Mouse (Mus musculus): ENCODE measurements around the gene Mea1. TPM values are rescaled to one million over a fixed set of nuclear protein-coding genes. Genes with fewer than 3 reads are reported as not detected.

Mea1 gene
- polyA plus RNA-seq, 1 experiment from 2014 or later: 132 TPM

- Histone ChIP-seq H3K4me1 (ENCODE audit: control insufficient read depth, insufficient read depth, low read length) (peaks cover 23% of the 10 kb centered on the region), H3K36me3 (ENCODE audit: control insufficient read depth, insufficient read depth, low read length) (peaks cover 53% of the 10 kb centered on the region), H3K9ac (ENCODE audit: low read depth, low read length) (peak overlapping the region; percentile 78), H3K4me3 (ENCODE audit: low read depth, low read length) (peak overlapping the region; percentile 82), H3K4me2 (ENCODE audit: low read depth, low read length) (peak overlapping the region; percentile 88), H3K9me3 (ENCODE audit: control insufficient read depth, low read length) (no peaks in the 10 kb centered on the region), H3K27me3 (replicated peaks; ENCODE audit: control insufficient read depth, insufficient read depth, low read length) (no peaks in the 10 kb centered on the region), H3K27ac (replicated peaks; ENCODE audit: low read depth, low read length) (0 out of 2 replicates have a peak overlapping the region, but pooled peaks have one; percentile 16)
- ATAC-seq (ENCODE audit: low read depth): no peak
- DNase-seq (ENCODE audit: low spot score): peak; percentile 51
- 31% methylated on average over 9 of the region's 9 CpGs for WGBS
These were observed 318 bp downstream of the Mea1 start for GRCm38 (mm10) chr17:46678911-46679310.

- Histone ChIP-seq H3K9me3 (ENCODE audit: control insufficient read depth, low read length) (no peaks in the 10 kb centered on the region), H3K4me2 (ENCODE audit: low read depth, low read length) (peak overlapping the region; percentile 88), H3K9ac (ENCODE audit: low read depth, low read length) (peak overlapping the region; percentile 78), H3K4me3 (ENCODE audit: low read depth, low read length) (peak overlapping the region; percentile 82), H3K4me1 (ENCODE audit: control insufficient read depth, insufficient read depth, low read length) (peaks cover 17% of the 10 kb centered on the region), H3K27me3 (replicated peaks; ENCODE audit: control insufficient read depth, insufficient read depth, low read length) (no peaks in the 10 kb centered on the region), H3K27ac (replicated peaks; ENCODE audit: low read depth, low read length) (peak overlapping the region; percentile 87), H3K36me3 (ENCODE audit: control insufficient read depth, insufficient read depth, low read length) (peaks cover 59% of the 10 kb centered on the region)
- DNase-seq (ENCODE audit: low spot score) (peak; percentile 66), ATAC-seq (ENCODE audit: low read depth) (peak; percentile 24)
- WGBS: under 1% methylated on average over 34 of the region's 34 CpGs
These were observed 1.5 kb downstream of the Mea1 start for GRCm38 (mm10) chr17:46679843-46680759.

- no peaks in the 10 kb centered on the region for H3K9me3 ChIP-seq (ENCODE audit: control insufficient read depth, low read length)
- H3K9ac ChIP-seq (ENCODE audit: low read depth, low read length): peak within 1 kb of the TSS; percentile 78
- H3K27me3 ChIP-seq (replicated peaks; ENCODE audit: control insufficient read depth, insufficient read depth, low read length): no peaks in the 10 kb centered on the region
- H3K27ac ChIP-seq (replicated peaks; ENCODE audit: low read depth, low read length): peak within 1 kb of the TSS; percentile 87
- ATAC-seq (ENCODE audit: low read depth) (peak; percentile 98), DNase-seq (ENCODE audit: low spot score) (peak; percentile 99)
- peaks cover 59% of the 10 kb centered on the region for H3K36me3 ChIP-seq (ENCODE audit: control insufficient read depth, insufficient read depth, low read length)
- H3K4me1 ChIP-seq (ENCODE audit: control insufficient read depth, insufficient read depth, low read length): peaks cover 17% of the 10 kb centered on the region
- peak within 1 kb of the TSS; percentile 82 for H3K4me3 ChIP-seq (ENCODE audit: low read depth, low read length)
- under 1% methylated on average over 44 of the region's 49 CpGs for WGBS
- peak within 1 kb of the TSS; percentile 88 for H3K4me2 ChIP-seq (ENCODE audit: low read depth, low read length)
These were observed 2.3 kb downstream of the Mea1 start, which contains the start of gene Klhdc3 for GRCm38 (mm10) chr17:46680760-46681373. Gene Klhdc3, minus strand, starts transcription at chr17:46680914.

- Histone ChIP-seq H3K27me3 (replicated peaks; ENCODE audit: control insufficient read depth, insufficient read depth, low read length) (no peaks in the 10 kb centered on the region), H3K27ac (replicated peaks; ENCODE audit: low read depth, low read length) (peak overlapping the region; percentile 64), H3K4me2 (ENCODE audit: low read depth, low read length) (peak overlapping the region; percentile 88), H3K4me1 (ENCODE audit: control insufficient read depth, insufficient read depth, low read length) (peaks cover 17% of the 10 kb centered on the region), H3K36me3 (ENCODE audit: control insufficient read depth, insufficient read depth, low read length) (peaks cover 59% of the 10 kb centered on the region), H3K9ac (ENCODE audit: low read depth, low read length) (peak overlapping the region; percentile 78), H3K9me3 (ENCODE audit: control insufficient read depth, low read length) (no peaks in the 10 kb centered on the region), H3K4me3 (ENCODE audit: low read depth, low read length) (peak overlapping the region; percentile 82)
- no peak for ATAC-seq (ENCODE audit: low read depth)
- no peak for DNase-seq (ENCODE audit: low spot score)
- WGBS: 17% methylated on average over 12 of the region's 12 CpGs
These were observed 3.0 kb downstream of the Mea1 start for GRCm38 (mm10) chr17:46681466-46682118.

GRCm38 (mm10) chr17:46682654-46683389, 4.2 kb downstream of the Mea1 start:
- Histone ChIP-seq H3K36me3 (ENCODE audit: control insufficient read depth, insufficient read depth, low read length) (peaks cover 59% of the 10 kb centered on the region), H3K4me3 (ENCODE audit: low read depth, low read length) (no peak overlapping the region), H3K9me3 (ENCODE audit: control insufficient read depth, low read length) (no peaks in the 10 kb centered on the region), H3K4me1 (ENCODE audit: control insufficient read depth, insufficient read depth, low read length) (peaks cover 17% of the 10 kb centered on the region), H3K4me2 (ENCODE audit: low read depth, low read length) (no peak overlapping the region), H3K27me3 (replicated peaks; ENCODE audit: control insufficient read depth, insufficient read depth, low read length) (no peaks in the 10 kb centered on the region), H3K9ac (ENCODE audit: low read depth, low read length) (no peak overlapping the region), H3K27ac (replicated peaks; ENCODE audit: low read depth, low read length) (no peak overlapping the region)
- DNase-seq (ENCODE audit: low spot score): no peak
- no peak for ATAC-seq (ENCODE audit: low read depth)
- WGBS: 88% methylated on average over 15 of the region's 16 CpGs

GRCm38 (mm10) chr17:46685913-46686312, 7.3 kb downstream of the Mea1 start:
- no peaks in the 10 kb centered on the region for H3K27me3 ChIP-seq (replicated peaks; ENCODE audit: control insufficient read depth, insufficient read depth, low read length)
- H3K4me3 ChIP-seq (ENCODE audit: low read depth, low read length): no peak overlapping the region
- peaks cover 63% of the 10 kb centered on the region for H3K36me3 ChIP-seq (ENCODE audit: control insufficient read depth, insufficient read depth, low read length)
- ATAC-seq (ENCODE audit: low read depth): no peak
- H3K27ac ChIP-seq (replicated peaks; ENCODE audit: low read depth, low read length): no peak overlapping the region
- DNase-seq (ENCODE audit: low spot score): no peak
- WGBS: 93% methylated on average over 6 of the region's 6 CpGs
- peaks cover 7% of the 10 kb centered on the region; the same call in 1 of the 2 replicates for H3K4me1 ChIP-seq (ENCODE audit: control insufficient read depth, insufficient read depth, low read length)
- H3K9ac ChIP-seq (ENCODE audit: low read depth, low read length): no peak overlapping the region
- no peak overlapping the region for H3K4me2 ChIP-seq (ENCODE audit: low read depth, low read length)
- H3K9me3 ChIP-seq (ENCODE audit: control insufficient read depth, low read length): no peaks in the 10 kb centered on the region

- Histone ChIP-seq H3K36me3 (ENCODE audit: control insufficient read depth, insufficient read depth, low read length) (peaks cover 32% of the 10 kb centered on the region), H3K4me3 (ENCODE audit: low read depth, low read length) (no peak overlapping the region), H3K4me1 (ENCODE audit: control insufficient read depth, insufficient read depth, low read length) (no peaks in the 10 kb centered on the region), H3K9ac (ENCODE audit: low read depth, low read length) (no peak overlapping the region), H3K27ac (replicated peaks; ENCODE audit: low read depth, low read length) (no peak overlapping the region), H3K4me2 (ENCODE audit: low read depth, low read length) (no peak overlapping the region), H3K27me3 (replicated peaks; ENCODE audit: control insufficient read depth, insufficient read depth, low read length) (no peaks in the 10 kb centered on the region), H3K9me3 (ENCODE audit: control insufficient read depth, low read length) (no peaks in the 10 kb centered on the region)
- DNase-seq (ENCODE audit: low spot score) (no peak), ATAC-seq (ENCODE audit: low read depth) (no peak)
- WGBS: 95% methylated on average over 12 of the region's 12 CpGs
These were observed 12.1 kb downstream of the Mea1 start for GRCm38 (mm10) chr17:46690665-46691064.

GRCm38 (mm10) chr17:46691390-46691789, 12.8 kb downstream of the Mea1 start:
- DNase-seq (ENCODE audit: low spot score) (no peak), ATAC-seq (ENCODE audit: low read depth) (no peak)
- H3K9ac ChIP-seq (ENCODE audit: low read depth, low read length): no peak overlapping the region
- no peaks in the 10 kb centered on the region for H3K4me1 ChIP-seq (ENCODE audit: control insufficient read depth, insufficient read depth, low read length)
- H3K27me3 ChIP-seq (replicated peaks; ENCODE audit: control insufficient read depth, insufficient read depth, low read length): no peaks in the 10 kb centered on the region
- H3K36me3 ChIP-seq (ENCODE audit: control insufficient read depth, insufficient read depth, low read length): peaks cover 24% of the 10 kb centered on the region
- no peaks in the 10 kb centered on the region for H3K9me3 ChIP-seq (ENCODE audit: control insufficient read depth, low read length)
- 96% methylated on average over 2 of the region's 2 CpGs for WGBS
- H3K27ac ChIP-seq (replicated peaks; ENCODE audit: low read depth, low read length): no peak overlapping the region
- H3K4me3 ChIP-seq (ENCODE audit: low read depth, low read length): no peak overlapping the region
- no peak overlapping the region for H3K4me2 ChIP-seq (ENCODE audit: low read depth, low read length)

All from embryonic facial prominence, embryonic 14.5 days (tissue).